ENCODE assay signal across 19 mouse cellular contexts in the genomic region with DNA sequence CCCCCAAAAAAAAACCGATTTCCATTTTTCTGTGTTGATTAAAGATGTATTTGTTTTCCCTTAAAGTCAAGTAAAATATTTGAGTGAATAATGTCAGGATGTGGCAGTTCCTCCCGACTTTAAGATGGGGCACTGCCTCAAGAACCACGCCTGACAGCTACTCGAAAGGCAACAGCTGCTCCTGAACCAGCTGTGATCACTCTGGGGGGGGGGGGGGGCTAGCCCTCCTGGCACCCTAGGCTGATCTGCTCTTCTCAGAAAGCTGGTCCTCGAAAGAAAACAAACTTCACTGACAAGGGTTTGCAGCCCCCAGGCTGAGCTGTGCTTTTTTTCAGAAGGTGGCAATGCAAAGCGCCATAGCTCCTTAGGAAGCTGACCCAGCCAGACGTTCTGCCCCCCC.
DNase-seq lines count a peak whose midpoint lies in the region; ATAC-seq and TF ChIP-seq lines count a peak whose summit lies in the region.
"Had no signal": no experiment of that assay in that cellular context is flagged by ENCODE, and none has a peak within 500 bp of the region (broad histone marks: within the 10 kb centered on the region; RNA-seq: fewer than 3 reads in every experiment).

No protein-coding gene starts in this region.

- TF ChIP-seq CTCF in lung, postnatal 0 days (IDR thresholded peaks at IDR 0.05), result no peak

- intact Hi-C loops in left cerebral cortex, postnatal 10 days (cut with DNase I), result no loop called here

- WGBS in lung, postnatal 0 days, result 11% methylated on average over 7 of the region's 7 CpGs
- WGBS in forebrain, embryonic 15.5 days, result 11% methylated on average over 7 of the region's 7 CpGs
- 3% methylated on average over 7 of the region's 7 CpGs for WGBS in midbrain, embryonic 12.5 days
- 14% methylated on average over 7 of the region's 7 CpGs for WGBS in intestine, embryonic 16.5 days

- H3K27ac ChIP-seq in lung, postnatal 0 days (ENCODE audit: low read length), result no peak overlapping the region
- no peak overlapping the region for H3K27ac ChIP-seq in forebrain, embryonic 15.5 days (replicated peaks)
- no peak overlapping the region for H3K27ac ChIP-seq in midbrain, embryonic 12.5 days (replicated peaks)
- no peak overlapping the region for H3K27ac ChIP-seq in intestine, embryonic 16.5 days (ENCODE audit: low read length)
- H3K27ac ChIP-seq: embryonic facial prominence, embryonic 15.5 days; gastrocnemius, adult 2 months; heart, embryonic 15.5 days; hindbrain, embryonic 15.5 days; lung, embryonic 15.5 days; neural tube, embryonic 12.5 days had no signal

- no peak overlapping the region for H3K4me2 ChIP-seq in lung, postnatal 0 days (replicated peaks; ENCODE audit: low read depth, low read length)
- peak overlapping the region; percentile 30; the same call in 1 of the 2 replicates for H3K4me2 ChIP-seq in forebrain, embryonic 15.5 days (replicated peaks)
- peak overlapping the region; percentile 67 for H3K4me2 ChIP-seq in midbrain, embryonic 12.5 days (replicated peaks)
- no peak overlapping the region for H3K4me2 ChIP-seq in intestine, embryonic 16.5 days (ENCODE audit: low read depth, low read length)
- H3K4me2 ChIP-seq: embryonic facial prominence, embryonic 15.5 days; heart, embryonic 15.5 days; liver, embryonic 11.5 days; lung, embryonic 15.5 days; neural tube, embryonic 12.5 days had no signal

- peak; percentile 28 for DNase-seq in lung, postnatal 0 days (ENCODE audit: low spot score)
- no peak for DNase-seq in lung, adult 18-20 months
- no peak for DNase-seq in left cerebral cortex, postnatal 10 days (ENCODE audit: extremely low spot score in 1 of 2, low spot score in 2 of 2)
- DNase-seq in ovary, postnatal 36 days (ENCODE audit: low spot score), result no peak
- DNase-seq: adrenal gland, postnatal 25 days; cerebellum, adult 8-10 months; gastrocnemius, adult 2 months; kidney, adult 2 months; kidney, postnatal 36 days; spleen, adult 18-20 months had no signal

- H3K4me3 ChIP-seq in lung, postnatal 0 days (ENCODE audit: low read depth, low read length), result no peak overlapping the region
- H3K4me3 ChIP-seq in forebrain, embryonic 15.5 days, result no peak overlapping the region
- peak overlapping the region; percentile 94 for H3K4me3 ChIP-seq in midbrain, embryonic 12.5 days
- no peak overlapping the region for H3K4me3 ChIP-seq in intestine, embryonic 16.5 days (ENCODE audit: low read length)
- H3K4me3 ChIP-seq: embryonic facial prominence, embryonic 15.5 days; gastrocnemius, adult 2 months; heart, embryonic 15.5 days; hindbrain, embryonic 15.5 days; lung, embryonic 15.5 days; neural tube, embryonic 12.5 days had no signal

- H3K9ac ChIP-seq in lung, postnatal 0 days (replicated peaks; ENCODE audit: low read depth), result no peak overlapping the region
- no peak overlapping the region for H3K9ac ChIP-seq in forebrain, embryonic 15.5 days (replicated peaks)
- H3K9ac ChIP-seq in midbrain, embryonic 12.5 days (replicated peaks), result peak overlapping the region; percentile 51
- no peak overlapping the region for H3K9ac ChIP-seq in intestine, embryonic 16.5 days (ENCODE audit: low read depth, low read length)
- H3K9ac ChIP-seq: embryonic facial prominence, embryonic 15.5 days; heart, embryonic 15.5 days; hindbrain, embryonic 15.5 days; lung, embryonic 15.5 days; neural tube, embryonic 12.5 days had no signal

- TF ChIP-seq EP300 in lung, postnatal 0 days (IDR thresholded peaks at IDR 0.05), result no peak

- H3K36me3 ChIP-seq in lung, postnatal 0 days (ENCODE audit: insufficient read depth, low read length), result no peaks in the 10 kb centered on the region
- H3K36me3 ChIP-seq in forebrain, embryonic 15.5 days, result no peaks in the 10 kb centered on the region
- peaks cover 16% of the 10 kb centered on the region for H3K36me3 ChIP-seq in midbrain, embryonic 12.5 days
- no peaks in the 10 kb centered on the region for H3K36me3 ChIP-seq in intestine, embryonic 16.5 days (ENCODE audit: control insufficient read depth, insufficient read depth, low read length)
- H3K36me3 ChIP-seq: embryonic facial prominence, embryonic 15.5 days; heart, embryonic 15.5 days; hindbrain, embryonic 15.5 days; lung, embryonic 15.5 days; neural tube, embryonic 12.5 days had no signal

- no peaks in the 10 kb centered on the region for H3K9me3 ChIP-seq in lung, postnatal 0 days (ENCODE audit: low read length)
- no peaks in the 10 kb centered on the region for H3K9me3 ChIP-seq in forebrain, embryonic 15.5 days
- no peaks in the 10 kb centered on the region for H3K9me3 ChIP-seq in midbrain, embryonic 12.5 days
- no peaks in the 10 kb centered on the region for H3K9me3 ChIP-seq in intestine, embryonic 16.5 days (ENCODE audit: control insufficient read depth, low read length)
- H3K9me3 ChIP-seq: embryonic facial prominence, embryonic 15.5 days; heart, embryonic 15.5 days; hindbrain, embryonic 15.5 days; lung, embryonic 15.5 days; neural tube, embryonic 12.5 days had no signal

- peak; percentile 48 for ATAC-seq in lung, postnatal 0 days
- no peak for ATAC-seq in forebrain, embryonic 15.5 days (replicated peaks)
- no peak for ATAC-seq in midbrain, embryonic 12.5 days (ENCODE audit: low FRiP score, low read depth)
- no peak for ATAC-seq in intestine, embryonic 16.5 days

- peaks cover 42% of the 10 kb centered on the region for H3K27me3 ChIP-seq in lung, postnatal 0 days (replicated peaks; ENCODE audit: insufficient read depth, low read length)
- peaks cover 57% of the 10 kb centered on the region for H3K27me3 ChIP-seq in forebrain, embryonic 15.5 days
- no peaks in the 10 kb centered on the region; the same call in 1 of the 2 replicates for H3K27me3 ChIP-seq in midbrain, embryonic 12.5 days
- peaks cover 43% of the 10 kb centered on the region for H3K27me3 ChIP-seq in intestine, embryonic 16.5 days (replicated peaks; ENCODE audit: control insufficient read depth, insufficient read depth, low read length)

- H3K4me1 ChIP-seq in lung, postnatal 0 days (ENCODE audit: insufficient read depth, low read depth, low read length), result no peaks in the 10 kb centered on the region
- H3K4me1 ChIP-seq in forebrain, embryonic 15.5 days, result peaks cover 43% of the 10 kb centered on the region
- peaks cover 48% of the 10 kb centered on the region for H3K4me1 ChIP-seq in midbrain, embryonic 12.5 days
- peaks cover 1% of the 10 kb centered on the region for H3K4me1 ChIP-seq in intestine, embryonic 16.5 days (ENCODE audit: control insufficient read depth, insufficient read depth, low read length)

Comparison
In these comparisons a context has a peak if more than half of its experiments do, and no peak if none do; other contexts are left out.
1. H3K4me2 ChIP-seq: peak in forebrain, embryonic 15.5 days (single experiment) and midbrain, embryonic 12.5 days (single experiment); none in lung, postnatal 0 days (single experiment) and intestine, embryonic 16.5 days (single experiment).